Mouse (Mus musculus) neural tube, embryonic 11.5 days (tissue): ENCODE results near the gene Adra1b. TPM values are rescaled to one million over a fixed set of nuclear protein-coding genes. Genes with fewer than 3 reads are reported as not detected.

Experiments
- ATAC-seq: fragments of 200-750 bp; cut with Nextera tagmentation; 2 replicates; pipeline ENCODE4 v1.8.0; 2017; ENCODE audit warnings: moderate number of reproducible peaks, mild to moderate bottlenecking, moderate TSS enrichment, moderate library complexity; ENCODE audit not compliant: insufficient read depth, low FRiP score, low TSS enrichment
- DNase-seq: peaks from one replicate; pipeline ENCODE4 v3.0.0-alpha.2; 2015; ENCODE audit warnings: low spot score
- H3K27ac ChIP-seq: fragments of 300-500 bp; sonication (generic); 2 replicates; pipeline ENCODE4 v1.5.1; 2014; ENCODE audit warnings: low read depth, mild to moderate bottlenecking, low read length
- H3K27me3 ChIP-seq: fragments of 300-500 bp; sonication (generic); 2 replicates; pipeline ENCODE4 v1.6.1; 2014; ENCODE audit warnings: mild to moderate bottlenecking, low read length, mixed read lengths; ENCODE audit not compliant: control insufficient read depth, insufficient read depth
- H3K36me3 ChIP-seq: fragments of 300-500 bp; sonication (generic); 2 replicates; pipeline ENCODE4 v1.6.1; 2014; ENCODE audit warnings: mild to moderate bottlenecking, low read length, moderate library complexity, mixed read lengths; ENCODE audit not compliant: control insufficient read depth, insufficient read depth
- H3K4me1 ChIP-seq: fragments of 300-500 bp; sonication (generic); 2 replicates; pipeline ENCODE4 v1.6.1; 2014; ENCODE audit warnings: low read length, mixed read lengths; ENCODE audit not compliant: control insufficient read depth, insufficient read depth
- H3K4me2 ChIP-seq: fragments of 300-500 bp; sonication (generic); 2 replicates; pipeline ENCODE4 v1.6.1; 2014; ENCODE audit warnings: low read depth, mild to moderate bottlenecking, moderate library complexity
- H3K4me3 ChIP-seq: fragments of 300-500 bp; sonication (generic); 2 replicates; pipeline ENCODE4 v1.5.1; 2014; ENCODE audit warnings: low read depth, low read length
- H3K9ac ChIP-seq: fragments of 300-500 bp; sonication (generic); 2 replicates; pipeline ENCODE4 v1.6.1; 2014; ENCODE audit warnings: mild to moderate bottlenecking, low read length
- H3K9me3 ChIP-seq: fragments of 300-500 bp; sonication (generic); 2 replicates; pipeline ENCODE4 v1.6.1; 2016; ENCODE audit warnings: low read length; ENCODE audit not compliant: control insufficient read depth
- WGBS: fragments of 180-500 bp; shearing (Covaris S2); extraction: QIAGEN DNeasy Blood & Tissue Kit; methylation state at CpG from one replicate; pipeline ENCODE4 v1.1.7; 2014; 5-methylcytosine and 5-hydroxymethylcytosine counted together
- polyA plus RNA-seq: library from polyadenylated mRNA; unstranded; fragments of >200 nt; fragmentation: Nextera tagmentation; extraction: Ambion mirVana; gene quantifications from 2 replicates; pipeline ENCODE4 v1.2.1, GENCODE M21; 2014

Adra1b gene
- polyA plus RNA-seq, 1 experiment from 2014 or later: 0.37 TPM

DNA sequence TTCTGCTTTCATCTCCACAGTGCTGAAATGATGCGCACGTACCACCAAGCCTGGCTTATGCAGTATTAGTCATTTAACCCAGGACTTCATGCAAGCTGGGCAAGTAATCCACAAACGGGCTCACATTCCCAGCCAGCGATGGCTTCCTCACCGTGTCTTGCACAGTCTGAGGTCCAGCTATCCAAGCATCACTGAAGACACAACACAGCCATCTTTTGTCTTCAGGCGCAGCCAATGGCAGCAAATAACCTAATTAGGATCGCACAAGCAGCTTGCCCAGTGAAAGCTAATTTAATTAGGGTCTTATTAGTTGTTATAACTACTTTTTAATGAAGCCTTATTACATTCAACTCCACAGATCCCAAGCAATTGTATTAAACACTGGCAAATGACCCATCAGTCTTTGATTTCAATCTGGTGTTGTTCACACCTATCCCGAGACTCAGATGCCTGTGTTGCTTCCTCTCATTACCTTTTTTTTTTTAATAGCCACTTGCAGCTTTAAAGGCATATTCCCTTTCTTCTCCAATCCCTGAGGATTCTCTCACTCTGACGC is 83.6 kb downstream of the Adra1b start:
- Histone ChIP-seq H3K9ac (no peak overlapping the region), H3K4me2 (no peak overlapping the region), H3K4me3 (no peak overlapping the region), H3K36me3 (no peaks in the 10 kb centered on the region), H3K9me3 (no peaks in the 10 kb centered on the region), H3K4me1 (no peaks in the 10 kb centered on the region), H3K27ac (no peak overlapping the region), H3K27me3 (no peaks in the 10 kb centered on the region)
- no peak for DNase-seq
- no peak for ATAC-seq
- 68% methylated on average over 9 of the region's 9 CpGs for WGBS

DNA sequence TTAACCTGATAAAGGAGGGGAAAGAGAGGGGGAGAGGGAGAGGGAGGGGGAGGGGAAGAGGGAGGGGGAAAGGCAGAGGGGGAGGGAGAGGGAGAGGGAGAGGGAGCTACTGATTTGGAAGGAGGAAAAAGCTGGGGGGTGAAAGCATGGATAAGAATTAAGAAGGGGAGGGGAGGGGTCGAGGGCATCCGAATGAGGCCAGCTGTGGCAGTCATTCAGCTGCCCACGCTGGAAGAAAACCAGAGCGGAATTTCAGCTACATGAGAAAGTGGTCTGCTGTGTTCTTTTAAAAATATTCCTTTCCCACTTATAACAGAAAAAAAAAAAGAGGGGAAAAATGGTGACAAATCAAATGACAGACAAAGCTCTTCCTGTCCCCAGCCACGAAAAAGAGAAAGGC is 88.5 kb downstream of the Adra1b start:
- DNase-seq (no peak), ATAC-seq (no peak)
- Histone ChIP-seq H3K27me3 (no peaks in the 10 kb centered on the region), H3K4me1 (no peaks in the 10 kb centered on the region), H3K36me3 (no peaks in the 10 kb centered on the region), H3K9me3 (no peaks in the 10 kb centered on the region), H3K4me3 (no peak overlapping the region), H3K27ac (no peak overlapping the region), H3K9ac (no peak overlapping the region), H3K4me2 (no peak overlapping the region)
- 75% methylated on average over 5 of the region's 5 CpGs for WGBS

DNA sequence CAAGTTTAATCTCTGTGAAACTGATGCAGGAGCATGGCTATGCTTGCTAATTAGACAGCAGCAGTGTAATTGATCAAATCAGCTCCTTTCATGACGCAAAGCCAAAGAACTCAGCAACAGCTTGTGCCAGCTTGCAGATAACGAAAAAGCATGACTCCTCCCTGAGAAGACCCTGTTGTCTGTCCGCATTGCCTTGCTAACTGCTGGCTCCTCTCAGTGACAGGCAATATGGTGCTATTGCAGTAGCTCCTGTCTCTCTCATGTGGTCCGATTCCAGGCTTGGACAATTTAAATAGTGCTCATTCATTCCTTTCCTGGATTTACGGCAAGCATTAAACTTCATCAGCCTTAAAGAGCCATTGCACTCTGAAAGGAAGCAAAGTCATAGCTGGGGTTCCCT is 93.3 kb downstream of the Adra1b start:
- Histone ChIP-seq H3K4me1 (no peaks in the 10 kb centered on the region), H3K9me3 (no peaks in the 10 kb centered on the region), H3K36me3 (no peaks in the 10 kb centered on the region), H3K27me3 (no peaks in the 10 kb centered on the region), H3K4me3 (no peak overlapping the region), H3K9ac (no peak overlapping the region), H3K4me2 (no peak overlapping the region), H3K27ac (no peak overlapping the region)
- DNase-seq (no peak), ATAC-seq (no peak)
- 71% methylated on average over 5 of the region's 5 CpGs for WGBS

DNA sequence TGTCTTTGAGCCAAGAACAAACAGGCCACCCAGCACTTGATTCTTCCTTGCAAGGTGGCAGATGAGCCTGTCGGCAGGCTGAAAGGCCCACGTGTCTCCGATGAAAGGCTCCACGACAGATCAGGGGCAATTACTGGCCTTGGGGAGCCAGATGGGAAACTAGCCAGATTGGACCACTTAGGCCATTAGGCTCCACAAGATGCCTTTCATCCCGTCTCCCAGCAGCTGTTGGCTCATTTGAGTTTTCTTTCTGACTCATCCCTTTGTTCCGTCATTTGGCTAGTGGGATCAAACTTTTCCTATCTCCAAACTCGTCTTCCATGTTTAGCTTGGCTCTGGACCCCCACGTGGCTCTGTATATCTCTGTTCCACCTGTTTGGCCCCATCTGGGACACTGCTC is 105.0 kb downstream of the Adra1b start:
- WGBS: 24% methylated on average over 8 of the region's 8 CpGs
- ATAC-seq (no peak), DNase-seq (no peak)
- H3K27me3 ChIP-seq: no peaks in the 10 kb centered on the region
- H3K9me3 ChIP-seq: no peaks in the 10 kb centered on the region
- no peak overlapping the region for H3K4me3 ChIP-seq
- H3K9ac ChIP-seq: no peak overlapping the region
- H3K4me1 ChIP-seq: no peaks in the 10 kb centered on the region
- H3K36me3 ChIP-seq: no peaks in the 10 kb centered on the region
- no peak overlapping the region for H3K27ac ChIP-seq
- H3K4me2 ChIP-seq: no peak overlapping the region

DNA sequence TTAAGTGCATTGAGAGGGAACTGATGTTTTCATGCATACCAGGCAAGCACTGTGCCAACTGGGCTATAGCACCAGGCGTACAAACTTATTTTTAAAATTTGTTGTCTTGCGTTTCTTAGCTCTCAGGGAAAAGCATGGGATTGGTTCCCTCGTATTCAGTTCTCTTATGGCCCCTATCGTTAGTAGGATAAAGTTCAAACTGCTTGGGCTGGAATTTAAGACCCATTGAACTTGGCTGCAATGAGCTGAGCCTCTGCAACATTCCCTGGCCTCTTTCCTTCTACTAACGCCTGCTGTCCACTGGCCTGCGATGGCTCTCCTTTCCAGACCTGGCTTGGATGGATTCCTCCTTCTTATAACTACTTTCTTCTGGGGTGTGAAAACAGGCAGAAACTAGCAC is 110.6 kb downstream of the Adra1b start:
- Histone ChIP-seq H3K9ac (no peak overlapping the region), H3K9me3 (no peaks in the 10 kb centered on the region), H3K4me1 (no peaks in the 10 kb centered on the region), H3K36me3 (no peaks in the 10 kb centered on the region), H3K4me2 (no peak overlapping the region), H3K27ac (no peak overlapping the region), H3K27me3 (no peaks in the 10 kb centered on the region), H3K4me3 (no peak overlapping the region)
- ATAC-seq (no peak), DNase-seq (no peak)
- 85% methylated on average over 6 of the region's 6 CpGs for WGBS

DNA sequence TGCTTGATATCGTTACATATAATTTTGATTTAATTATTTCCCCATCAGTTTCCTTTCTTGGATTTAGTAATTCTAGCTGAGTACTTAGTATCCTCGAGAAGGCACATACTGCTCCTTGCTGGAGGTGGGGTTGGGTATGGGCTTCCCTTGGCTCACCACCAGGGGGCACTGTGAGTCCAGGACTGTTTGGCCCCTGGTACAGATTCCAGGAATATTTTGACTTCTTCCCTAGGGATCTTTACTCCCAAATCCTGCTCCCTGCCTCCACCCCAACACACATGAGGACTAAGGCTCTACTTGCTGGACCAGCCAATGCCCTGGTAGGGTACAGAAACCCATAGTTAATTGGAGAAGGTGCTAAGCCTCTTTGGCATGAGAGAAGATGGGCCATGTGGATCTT is 117.2 kb downstream of the Adra1b start:
- Histone ChIP-seq H3K27ac (no peak overlapping the region), H3K36me3 (no peaks in the 10 kb centered on the region), H3K27me3 (no peaks in the 10 kb centered on the region), H3K4me2 (no peak overlapping the region), H3K4me1 (no peaks in the 10 kb centered on the region), H3K9ac (no peak overlapping the region), H3K4me3 (no peak overlapping the region), H3K9me3 (no peaks in the 10 kb centered on the region)
- WGBS: 16% methylated on average over 2 of the region's 2 CpGs
- ATAC-seq (peak; percentile 65; the same call in 1 of the 2 replicates), DNase-seq (peak; percentile 78)

DNA sequence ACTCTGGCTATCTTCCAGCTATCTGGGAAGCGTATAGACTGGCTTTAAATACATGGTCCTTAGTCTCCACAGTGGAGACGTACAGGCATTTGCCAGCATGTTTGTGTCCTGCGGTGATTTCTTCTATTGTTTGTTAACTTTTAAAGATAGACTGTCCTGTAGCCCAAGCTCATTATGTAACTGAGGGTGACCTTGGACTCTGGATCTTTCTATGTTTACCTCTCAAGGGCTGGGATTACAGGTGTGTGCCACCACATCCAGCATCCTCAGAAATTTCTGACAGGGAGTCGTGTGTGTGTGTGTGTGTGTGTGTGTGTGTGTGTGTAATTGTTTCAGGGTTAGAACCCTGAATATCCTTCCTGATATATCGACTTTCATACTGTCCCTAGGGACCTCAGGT is 117.9 kb downstream of the Adra1b start:
- WGBS: 81% methylated on average over 5 of the region's 5 CpGs
- DNase-seq (no peak), ATAC-seq (no peak)
- Histone ChIP-seq H3K9me3 (no peaks in the 10 kb centered on the region), H3K4me3 (no peak overlapping the region), H3K27ac (no peak overlapping the region), H3K27me3 (no peaks in the 10 kb centered on the region), H3K36me3 (no peaks in the 10 kb centered on the region), H3K4me2 (no peak overlapping the region), H3K4me1 (no peaks in the 10 kb centered on the region), H3K9ac (no peak overlapping the region)

DNA sequence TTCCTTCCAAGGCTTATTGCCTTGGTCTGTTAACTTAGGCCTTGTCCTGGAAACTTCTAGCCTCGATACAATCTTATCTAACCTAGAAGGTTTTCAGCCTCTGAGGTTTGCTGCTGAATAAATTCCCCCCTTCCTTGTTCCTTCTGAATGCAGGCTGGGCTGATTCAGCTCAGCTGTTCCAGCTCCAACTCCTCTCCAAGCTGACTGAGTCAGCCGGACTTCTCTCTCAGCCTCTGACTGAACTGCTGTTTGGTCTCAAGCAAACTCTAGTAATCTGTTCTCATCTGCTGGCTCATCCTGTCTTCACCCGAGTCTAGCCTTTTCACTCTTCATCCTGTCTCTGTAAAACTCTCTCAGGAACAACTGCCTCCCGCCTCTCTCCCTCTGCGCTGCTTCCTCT is 121.5 kb downstream of the Adra1b start:
- 0 out of 2 replicates have a peak, but pooled peaks cover 6% of the 10 kb centered on the region for H3K27me3 ChIP-seq
- no peak overlapping the region for H3K4me3 ChIP-seq
- no peak for DNase-seq
- H3K9me3 ChIP-seq: no peaks in the 10 kb centered on the region
- no peaks in the 10 kb centered on the region for H3K4me1 ChIP-seq
- H3K36me3 ChIP-seq: no peaks in the 10 kb centered on the region
- no peak overlapping the region for H3K9ac ChIP-seq
- no peak overlapping the region for H3K4me2 ChIP-seq
- no peak for ATAC-seq
- 80% methylated on average over 5 of the region's 5 CpGs for WGBS
- H3K27ac ChIP-seq: no peak overlapping the region

DNA sequence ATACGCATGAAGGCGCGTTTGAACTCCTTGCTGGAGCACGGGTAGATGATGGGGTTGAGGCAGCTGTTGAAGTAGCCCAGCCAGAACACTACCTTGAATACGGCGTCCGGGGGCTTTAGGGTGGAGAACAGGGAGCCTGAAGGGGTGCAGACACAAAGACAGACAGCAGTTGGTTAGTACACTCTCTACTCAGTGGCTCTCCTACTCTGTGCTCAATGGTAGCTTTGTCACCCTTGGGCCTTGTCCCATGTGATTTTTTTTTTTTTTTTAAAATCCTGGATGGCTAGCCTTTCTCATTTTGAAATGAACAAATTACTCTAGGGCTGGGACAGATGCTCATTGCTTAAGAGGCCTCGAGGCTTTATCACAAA is 124.7 kb downstream of the Adra1b start:
- H3K4me1 ChIP-seq: no peaks in the 10 kb centered on the region
- H3K9me3 ChIP-seq: no peaks in the 10 kb centered on the region
- WGBS: 16% methylated on average over 8 of the region's 8 CpGs
- peak overlapping the region; percentile 42 for H3K4me3 ChIP-seq
- DNase-seq (no peak), ATAC-seq (peak; percentile 58)
- 0 out of 2 replicates have a peak, but pooled peaks cover 6% of the 10 kb centered on the region for H3K27me3 ChIP-seq
- H3K4me2 ChIP-seq: peak overlapping the region; percentile 74
- H3K27ac ChIP-seq: no peak overlapping the region
- H3K9ac ChIP-seq: no peak overlapping the region; the same call in 1 of the 2 replicates
- no peaks in the 10 kb centered on the region for H3K36me3 ChIP-seq
